Mouse (Mus musculus) embryonic fibroblast, embryonic 13.5 days (primary cell): Measurements from ENCODE around the gene Dagla.

Experiments
- CTCF ChIP-seq: IDR thresholded peaks from 2 replicates; pipeline ENCODE4 v1.5.1; 2011; ENCODE audit warnings: mild to moderate bottlenecking, control low read depth, low read length, moderate library complexity, borderline replicate concordance; ENCODE audit not compliant: insufficient read depth
- POLR2A ChIP-seq: IDR thresholded peaks from 2 replicates; pipeline ENCODE4 v1.6.1; 2011; ENCODE audit warnings: low read depth, mild to moderate bottlenecking, control low read depth, low read length, moderate library complexity

- no peak for TF ChIP-seq POLR2A
- no peak for TF ChIP-seq CTCF
These were observed 12.3 kb upstream of the Dagla start for GRCm38 (mm10) chr19:10316956-10317355.
